Mouse (Mus musculus) ZHBTc4 (cell line): ENCODE data around the gene Isg15.

ENCODE experiments used
- DNase-seq: peaks from one replicate; pipeline ENCODE4 v3.0.0-alpha.2; 2011; ENCODE audit warnings: low read depth, low spot score

Gene Isg15

DNA sequence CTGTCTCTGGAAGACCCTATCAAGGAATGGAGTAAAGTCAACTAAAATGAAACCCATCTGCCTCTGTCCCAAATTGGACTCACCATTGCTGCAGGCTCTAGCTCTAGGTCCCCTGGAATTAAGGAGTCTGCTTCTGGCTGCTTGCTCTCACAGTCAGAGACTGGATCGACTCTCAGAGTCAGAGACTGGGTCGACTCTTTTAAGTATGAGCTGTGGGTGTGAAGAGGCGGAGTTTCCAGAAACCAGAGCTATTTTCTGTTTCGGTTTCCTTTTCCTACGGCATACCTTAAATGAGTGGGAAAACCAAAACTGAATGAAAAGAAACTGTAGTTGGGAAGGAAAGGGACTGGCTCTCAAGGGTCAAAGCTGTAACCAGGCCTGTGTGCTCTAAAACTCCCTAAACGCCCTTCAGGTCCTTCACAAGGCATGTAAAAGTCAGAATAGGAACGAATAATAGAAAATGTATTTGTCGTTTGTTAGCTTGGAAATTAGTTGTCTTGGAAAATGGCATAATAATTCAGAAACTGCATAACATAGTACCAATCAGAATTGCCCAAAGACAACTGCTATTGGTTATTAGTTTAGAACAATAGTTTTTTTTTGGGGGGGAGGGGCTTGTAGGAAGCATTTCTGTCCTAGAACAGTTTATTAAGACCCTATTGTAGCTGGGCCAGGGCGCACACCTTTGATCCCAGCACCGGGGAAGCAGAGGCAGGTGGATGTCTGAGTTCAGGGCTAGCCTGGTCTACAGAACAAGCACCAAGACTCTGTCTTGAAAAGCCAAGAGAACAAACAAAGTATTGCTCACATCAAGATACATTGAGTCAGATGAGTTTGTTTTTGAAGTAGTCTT is at the start of gene Isg15:
Gene Isg15, minus strand, starts transcription at position 196 of the 853 bp plus-strand sequence.
- no peak for DNase-seq

GRCm38 (mm10) chr4:156249567-156249966 is 48.9 kb upstream of the Isg15 start:
- DNase-seq: no peak

- DNase-seq: peak; percentile 69
These were observed 36.2 kb upstream of the Isg15 start for GRCm38 (mm10) chr4:156236651-156237447.

GRCm38 (mm10) chr4:156235808-156236533 is 35.4 kb upstream of the Isg15 start, which contains the start of gene Noc2l:
Gene Noc2l (plus strand): TSS chr4:156236010.
- DNase-seq: peak; percentile 97

- DNase-seq: peak; percentile 74
These were observed 34.7 kb upstream of the Isg15 start for GRCm38 (mm10) chr4:156235360-156235770.

GRCm38 (mm10) chr4:156234701-156235213 is 34.1 kb upstream of the Isg15 start, which contains the start of gene Plekhn1:
Gene Plekhn1 (minus strand): TSS chr4:156234857.
- peak; percentile 85 for DNase-seq

DNA sequence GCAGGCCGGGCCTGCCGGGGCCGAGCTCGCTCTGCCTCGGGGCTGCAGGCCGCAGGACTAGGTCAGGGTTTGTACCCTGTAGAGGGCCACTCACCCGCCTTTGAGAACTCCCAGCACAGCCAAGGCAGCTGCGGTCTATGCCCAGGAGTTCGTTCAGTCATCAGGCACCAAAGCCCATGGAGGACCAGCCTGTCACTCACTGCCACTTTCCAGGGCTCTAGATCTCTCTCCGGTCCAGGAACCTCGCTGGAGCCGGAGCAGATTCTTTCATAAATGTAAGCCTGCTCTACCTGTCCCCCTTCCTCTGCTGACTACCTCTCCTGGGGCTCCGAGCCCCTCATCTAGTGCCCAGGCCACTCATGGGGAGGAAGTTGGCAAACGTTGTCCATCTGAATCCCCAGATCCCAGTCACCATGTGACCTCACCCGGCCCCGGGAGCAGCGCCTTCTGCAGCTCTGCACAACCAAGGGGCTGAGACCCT is 33.4 kb upstream of the Isg15 start:
- peak; percentile 60 for DNase-seq

GRCm38 (mm10) chr4:156228393-156229024 is 27.9 kb upstream of the Isg15 start:
- DNase-seq: peak; percentile 80

DNA sequence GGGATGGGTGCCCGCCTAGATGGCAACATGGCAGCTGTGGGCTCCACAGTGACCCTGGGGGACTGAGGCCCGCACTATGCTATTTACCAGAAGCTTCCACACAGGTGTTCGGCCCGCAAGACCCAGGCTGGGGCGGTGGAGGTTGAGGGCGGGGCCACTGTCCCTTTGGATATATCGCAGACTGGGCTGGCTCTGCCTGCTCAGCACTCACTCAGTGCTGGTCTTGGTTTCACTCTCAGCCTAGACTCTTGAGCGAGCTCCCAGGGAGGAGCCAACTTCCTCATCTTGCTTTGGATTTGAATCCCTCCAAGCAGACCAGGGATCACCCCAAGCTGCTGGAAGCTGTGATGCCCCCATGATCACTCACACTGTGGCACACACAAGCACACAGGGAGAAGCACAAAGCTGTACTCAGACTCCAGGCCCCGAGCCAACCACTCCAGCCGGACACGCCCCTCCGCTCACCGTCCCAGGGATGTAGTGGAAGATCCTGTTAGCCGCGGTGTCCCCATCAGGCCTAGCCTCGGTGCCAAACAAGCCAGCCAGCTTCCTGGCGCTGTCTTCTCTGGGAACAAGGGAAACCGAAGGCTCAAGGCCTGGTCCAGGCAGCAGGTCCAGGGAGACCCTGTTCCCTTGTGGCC is 27.3 kb upstream of the Isg15 start:
- DNase-seq: peak; percentile 39

GRCm38 (mm10) chr4:156224276-156224675 is 23.7 kb upstream of the Isg15 start:
- no peak for DNase-seq

GRCm38 (mm10) chr4:156219936-156220335 is 19.3 kb upstream of the Isg15 start:
- no peak for DNase-seq

- no peak for DNase-seq
These were observed 17.2 kb upstream of the Isg15 start for GRCm38 (mm10) chr4:156217838-156218237.

DNA sequence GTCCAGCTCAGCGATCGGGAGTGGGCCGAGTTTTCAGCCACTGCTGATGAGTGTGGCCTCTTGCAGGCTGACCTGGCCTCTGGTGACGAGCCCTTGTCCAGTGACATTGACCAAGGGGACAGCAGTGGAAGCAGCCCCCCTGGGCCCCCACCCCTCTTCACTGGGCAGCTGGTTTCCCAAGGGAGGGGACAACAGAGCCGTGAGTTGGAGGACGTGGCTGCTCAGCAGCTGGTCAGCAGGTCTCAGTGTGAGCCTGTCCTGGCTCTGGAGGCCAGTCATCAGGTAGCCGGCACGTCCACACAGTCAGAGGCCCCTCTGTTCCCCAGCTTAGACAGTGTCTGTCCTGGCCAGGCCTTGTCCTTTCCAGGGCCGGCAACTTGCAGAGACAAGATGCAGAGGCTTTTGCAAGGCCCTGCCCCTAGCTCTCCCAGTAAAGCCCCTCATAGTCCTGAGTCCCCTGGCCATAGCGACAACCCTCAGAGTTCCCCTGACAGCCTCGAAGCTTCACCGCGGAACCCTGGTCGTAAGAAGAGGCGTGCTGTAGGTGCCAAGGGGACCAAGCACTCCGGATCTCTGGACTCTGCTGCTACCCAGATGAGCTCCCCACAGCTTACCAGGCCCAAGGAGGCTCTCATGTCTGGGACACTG is 16.5 kb upstream of the Isg15 start:
- no peak for DNase-seq

DNA sequence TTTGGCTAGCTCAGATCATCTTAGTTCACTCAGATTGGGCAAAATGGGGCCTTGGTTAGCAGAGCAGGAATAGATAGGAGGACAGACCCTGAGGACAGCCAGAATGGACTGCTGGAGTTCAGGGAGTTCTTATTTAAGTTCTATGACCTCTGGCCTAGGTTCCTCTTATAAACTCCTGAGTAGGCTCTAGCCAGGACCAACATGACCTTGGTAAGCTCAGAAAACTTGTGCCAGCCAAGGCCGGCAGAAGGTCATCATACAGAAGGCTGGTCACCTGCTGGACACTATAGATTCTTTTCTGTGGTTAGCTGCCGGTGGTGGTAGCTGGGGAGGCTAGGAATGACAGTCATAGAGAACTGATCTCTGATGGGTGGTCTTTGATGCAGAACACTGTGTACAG is 15.6 kb upstream of the Isg15 start:
- no peak for DNase-seq

- no peak for DNase-seq
These were observed 15.0 kb upstream of the Isg15 start, which contains the start of gene Perm1 for GRCm38 (mm10) chr4:156215649-156216048. Gene Perm1 (plus strand): TSS chr4:156215868.

- no peak for DNase-seq
These were observed 12.5 kb upstream of the Isg15 start for GRCm38 (mm10) chr4:156213134-156213533.

- DNase-seq: no peak
These were observed 9.5 kb upstream of the Isg15 start for GRCm38 (mm10) chr4:156209963-156210635.

GRCm38 (mm10) chr4:156208872-156209271 is 8.3 kb upstream of the Isg15 start:
- DNase-seq: no peak
